Mouse (Mus musculus): Measurements from ENCODE around the gene Zfp976. TPM values are rescaled to one million over a fixed set of nuclear protein-coding genes. Genes with fewer than 3 reads are reported as not detected.
"Not testable (repeated sequence)": the region's sequence is repeated elsewhere in the genome, so short reads cannot be mapped to it uniquely, and the experiment has no call there.

Zfp976 gene
- polyA plus RNA-seq (2016; fragmentation: Nextera tagmentation; extraction: Ambion mirVana) = 3.0 and 3.8 TPM in 2 replicates

DNA sequence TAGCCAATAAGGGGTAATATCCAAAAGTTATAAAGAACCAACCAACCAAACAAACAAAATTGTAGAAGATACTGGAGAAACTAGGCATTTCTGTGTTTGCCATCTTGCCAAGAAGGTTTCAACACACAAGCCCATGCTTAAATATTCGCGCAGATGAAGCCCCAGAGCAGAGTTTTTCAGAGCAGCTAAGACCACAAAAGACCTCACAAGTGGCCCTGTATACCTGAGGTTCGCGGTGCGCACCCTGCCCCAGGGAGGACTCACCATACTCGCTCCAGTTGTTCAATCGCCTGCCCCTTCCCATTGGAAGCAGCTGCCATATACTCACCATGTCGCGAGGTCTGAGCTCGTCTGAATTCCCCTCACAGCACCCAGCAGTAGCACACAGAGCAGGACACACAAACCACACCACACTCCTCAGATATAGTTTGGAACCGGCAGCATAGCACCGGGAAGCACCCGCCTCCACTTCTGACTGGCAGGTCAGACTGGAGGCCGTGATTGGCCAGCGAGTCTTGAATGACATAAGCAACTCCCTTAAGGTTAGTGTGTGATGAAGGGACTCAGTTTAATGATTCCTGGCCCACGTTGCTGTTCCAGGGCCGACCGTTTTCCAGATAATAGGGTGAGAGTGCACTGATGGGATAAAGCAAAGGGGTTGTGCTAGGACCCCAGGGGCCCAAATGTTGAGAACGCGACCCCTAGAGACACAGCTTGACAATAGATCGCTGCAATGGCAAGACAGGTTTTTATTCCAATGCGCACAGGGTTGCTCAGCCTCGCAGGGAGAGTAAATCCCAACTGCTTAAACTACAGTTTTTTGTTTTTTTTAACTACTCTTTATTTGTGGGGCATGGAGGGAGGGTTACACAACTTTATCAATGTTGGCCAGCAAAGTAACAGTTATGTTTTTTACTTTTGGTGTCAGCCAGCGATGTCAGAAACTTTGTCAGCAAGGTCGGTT is at the start of gene Zfp976:
Gene Zfp976, minus strand, starts transcription at position 437 of the 964 bp plus-strand sequence.
- H3K27ac ChIP-seq; H3K9ac ChIP-seq; H3K36me3 ChIP-seq (replicated peaks); H3K9me3 ChIP-seq; H3K27me3 ChIP-seq; H3K4me1 ChIP-seq: not testable (repeated sequence)
- peak within 1 kb of the TSS; percentile 47 for H3K4me2 ChIP-seq
- ATAC-seq (ENCODE audit: low FRiP score) = peak; percentile 96
- peak within 1 kb of the TSS; percentile 38 for H3K4me3 ChIP-seq (replicated peaks)
- 3% methylated on average over 25 of the region's 25 CpGs for WGBS

- not testable (repeated sequence) for H3K27ac ChIP-seq; H3K36me3 ChIP-seq (replicated peaks); H3K27me3 ChIP-seq; H3K4me1 ChIP-seq; H3K4me2 ChIP-seq; H3K4me3 ChIP-seq (replicated peaks); H3K9ac ChIP-seq; ATAC-seq (ENCODE audit: low FRiP score)
- peaks cover 12% of the 10 kb centered on the region for H3K9me3 ChIP-seq
- WGBS = 93% methylated on average over 6 of the region's 6 CpGs
These were observed 37.7 kb upstream of the Zfp976 start for GRCm38 (mm10) chr7:42680081-42680480.

DNA sequence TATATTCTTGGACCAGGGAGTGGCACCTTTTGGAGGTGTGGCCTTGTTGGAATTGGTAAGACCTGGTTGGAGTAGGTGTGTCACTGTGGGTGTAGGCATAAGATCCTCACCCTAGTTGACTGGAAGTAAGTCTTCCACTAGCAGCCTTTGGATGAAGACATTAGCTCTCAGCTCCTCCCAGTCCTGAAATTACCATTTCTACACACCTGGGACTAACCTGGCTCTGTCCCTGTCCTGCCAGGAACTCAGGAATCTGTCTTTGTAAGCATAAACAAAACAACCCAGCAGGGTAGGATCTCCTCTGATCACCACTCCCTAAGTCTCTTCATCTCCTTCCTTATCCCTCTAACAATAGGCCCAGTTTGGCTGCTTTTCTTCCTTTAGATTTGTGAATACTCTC is 37.3 kb upstream of the Zfp976 start:
- not testable (repeated sequence) for H3K9ac ChIP-seq
- H3K9me3 ChIP-seq = peaks cover 12% of the 10 kb centered on the region

GRCm38 (mm10) chr7:42660140-42660539 is 17.8 kb upstream of the Zfp976 start:
- H3K9ac ChIP-seq; H3K27ac ChIP-seq; ATAC-seq (ENCODE audit: low FRiP score); H3K4me1 ChIP-seq; H3K27me3 ChIP-seq; H3K4me3 ChIP-seq (replicated peaks); H3K9me3 ChIP-seq; H3K4me2 ChIP-seq: not testable (repeated sequence)
- WGBS = 64% methylated on average over 5 of the region's 5 CpGs
- H3K36me3 ChIP-seq (replicated peaks) = peaks cover 15% of the 10 kb centered on the region

More for the DNA sequence above, 37.3 kb upstream of the Zfp976 start:
- not testable (repeated sequence) for H3K36me3 ChIP-seq (replicated peaks); H3K4me2 ChIP-seq; H3K4me3 ChIP-seq (replicated peaks); ATAC-seq (ENCODE audit: low FRiP score); H3K4me1 ChIP-seq; H3K27me3 ChIP-seq; H3K27ac ChIP-seq

GRCm38 (mm10) chr7:42655211-42655610 is 12.8 kb upstream of the Zfp976 start:
- H3K36me3 ChIP-seq (replicated peaks); H3K9me3 ChIP-seq; H3K27ac ChIP-seq; ATAC-seq (ENCODE audit: low FRiP score); H3K4me1 ChIP-seq; H3K4me2 ChIP-seq; H3K4me3 ChIP-seq (replicated peaks); H3K9ac ChIP-seq; H3K27me3 ChIP-seq: not testable (repeated sequence)
- WGBS = 71% methylated on average over 2 of the region's 2 CpGs

- H3K4me3 ChIP-seq (replicated peaks) = peak overlapping the region; percentile 38
- 17% methylated on average over 3 of the region's 3 CpGs for WGBS
- not testable (repeated sequence) for H3K36me3 ChIP-seq (replicated peaks); ATAC-seq (ENCODE audit: low FRiP score); H3K27me3 ChIP-seq; H3K4me1 ChIP-seq; H3K27ac ChIP-seq; H3K9ac ChIP-seq; H3K9me3 ChIP-seq
- peak overlapping the region; percentile 47 for H3K4me2 ChIP-seq
These were observed 782 bp upstream of the Zfp976 start for GRCm38 (mm10) chr7:42643120-42643620.

DNA sequence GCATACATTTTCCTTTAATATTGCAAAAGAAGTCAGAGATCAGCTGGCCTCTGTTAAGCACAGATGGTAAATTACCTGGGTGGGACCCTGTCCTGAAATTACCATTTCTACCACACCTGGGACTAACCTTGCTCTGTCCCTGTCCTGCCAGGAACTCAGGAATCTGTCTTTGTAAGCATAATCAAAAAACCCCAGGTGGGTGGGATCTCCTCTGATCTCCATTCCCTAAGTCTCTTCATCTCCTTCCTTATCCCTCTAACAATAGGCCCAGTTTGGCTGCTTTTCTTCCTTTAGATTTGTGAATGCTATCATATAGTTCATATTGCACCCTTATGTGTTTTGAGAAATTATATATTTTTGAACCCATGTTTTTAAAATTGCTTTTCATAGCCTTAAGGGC is 11.4 kb downstream of the Zfp976 start:
- H3K4me2 ChIP-seq; H3K9ac ChIP-seq; H3K36me3 ChIP-seq (replicated peaks); H3K27me3 ChIP-seq; ATAC-seq (ENCODE audit: low FRiP score); H3K4me3 ChIP-seq (replicated peaks); H3K4me1 ChIP-seq; H3K27ac ChIP-seq: not testable (repeated sequence)
- peaks cover 13% of the 10 kb centered on the region; the same call in 1 of the 2 replicates for H3K9me3 ChIP-seq

- not testable (repeated sequence) for H3K9ac ChIP-seq; H3K4me2 ChIP-seq; H3K4me3 ChIP-seq (replicated peaks); H3K27me3 ChIP-seq; H3K27ac ChIP-seq; H3K36me3 ChIP-seq (replicated peaks); H3K4me1 ChIP-seq; ATAC-seq (ENCODE audit: low FRiP score)
- H3K9me3 ChIP-seq = peaks cover 39% of the 10 kb centered on the region
These were observed 46.7 kb downstream of the Zfp976 start for GRCm38 (mm10) chr7:42595666-42596065.

DNA sequence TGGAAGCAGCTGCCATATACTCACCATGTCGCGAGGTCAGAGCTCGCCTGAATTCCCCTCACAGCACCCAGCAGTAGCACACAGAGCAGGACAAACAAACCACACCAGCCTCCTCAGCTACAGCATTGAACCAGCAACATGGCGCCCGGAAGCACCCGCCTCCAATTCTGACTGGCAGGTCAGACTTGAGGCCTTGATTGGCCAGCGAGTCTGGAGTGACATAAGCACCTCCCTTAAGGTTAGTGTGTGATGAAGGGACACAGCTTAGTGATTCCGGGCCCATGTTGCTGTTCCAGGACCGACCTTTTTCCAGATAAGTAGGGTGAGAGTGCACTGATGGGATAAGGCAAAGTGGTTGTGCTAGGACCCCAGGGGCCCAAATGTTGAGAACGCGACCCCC is 50.0 kb downstream of the Zfp976 start, which contains the start of gene Zfp977:
Gene Zfp977, minus strand, starts transcription at position 135 of the 400 bp plus-strand sequence.
- not testable (repeated sequence) for H3K36me3 ChIP-seq (replicated peaks); H3K4me3 ChIP-seq (replicated peaks); H3K4me1 ChIP-seq; H3K9ac ChIP-seq; H3K4me2 ChIP-seq; ATAC-seq (ENCODE audit: low FRiP score); H3K27ac ChIP-seq; H3K27me3 ChIP-seq
- 92% methylated on average over 11 of the region's 11 CpGs for WGBS
- H3K9me3 ChIP-seq = peaks cover 36% of the 10 kb centered on the region

DNA sequence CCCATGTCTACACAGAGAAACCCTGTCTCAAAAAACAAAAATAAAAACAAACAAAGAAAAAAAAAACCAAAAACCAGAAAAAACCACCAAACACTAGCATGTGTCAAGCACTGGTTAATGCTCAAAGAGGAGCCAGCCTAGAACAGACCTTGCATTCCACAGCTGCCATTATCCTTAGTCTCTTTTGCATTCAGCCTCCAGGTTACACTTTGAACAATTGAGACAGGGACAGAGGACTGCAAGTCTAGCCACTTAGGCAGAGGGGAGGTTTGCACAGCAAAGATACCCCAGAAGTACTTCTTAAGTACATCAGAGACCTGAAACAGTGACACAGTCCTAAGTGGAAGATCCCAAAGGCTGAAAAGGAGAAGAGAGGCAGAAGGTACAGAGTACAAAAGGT is 51.1 kb downstream of the Zfp976 start:
- H3K36me3 ChIP-seq (replicated peaks); H3K9ac ChIP-seq: not testable (repeated sequence)
- peaks cover 39% of the 10 kb centered on the region for H3K9me3 ChIP-seq

DNA sequence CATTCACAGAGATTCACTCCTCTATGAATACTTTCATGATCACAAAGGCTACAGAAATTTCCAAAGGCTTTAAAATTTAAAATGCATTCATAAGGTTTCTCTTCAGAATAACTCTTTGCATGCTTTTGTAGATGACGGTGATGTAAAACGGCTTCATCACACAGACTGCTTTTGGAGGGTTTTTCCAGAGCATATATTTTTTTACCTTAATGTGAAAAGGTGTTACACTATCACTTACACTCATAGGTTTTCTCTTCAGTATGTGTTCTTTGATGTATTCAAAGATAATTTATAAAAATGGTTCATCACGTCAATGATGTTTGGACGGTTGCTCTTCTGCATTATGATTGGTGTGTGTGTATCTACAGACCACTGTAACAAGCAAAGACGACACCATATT is 63.9 kb downstream of the Zfp976 start, which contains the start of gene Gm21028:
Gene Gm21028, minus strand, starts transcription at position 101 of the 400 bp plus-strand sequence.
- Histone ChIP-seq H3K27ac (no peak within 1 kb of the TSS), H3K27me3 (no peaks in the 10 kb centered on the region), H3K4me1 (no peaks in the 10 kb centered on the region), H3K36me3 (replicated peaks) (no peaks in the 10 kb centered on the region), H3K4me2 (no peak within 1 kb of the TSS), H3K9me3 (peaks cover 61% of the 10 kb centered on the region), H3K9ac (no peak within 1 kb of the TSS), H3K4me3 (replicated peaks) (no peak within 1 kb of the TSS)
- no peak for ATAC-seq (ENCODE audit: low FRiP score)
- WGBS = 95% methylated on average over 5 of the region's 5 CpGs

More for the DNA sequence above, 51.1 kb downstream of the Zfp976 start:
- H3K4me1 ChIP-seq; ATAC-seq (ENCODE audit: low FRiP score); H3K4me2 ChIP-seq; H3K27me3 ChIP-seq; H3K4me3 ChIP-seq (replicated peaks); H3K27ac ChIP-seq: not testable (repeated sequence)
